Mouse (Mus musculus) E14TG2a.4 (cell line): ENCODE results near the gene Kcna7.

Source experiments
- H3K27me3 ChIP-seq: 2 replicates; pipeline ENCODE4 v1.6.1; 2014; ENCODE audit warnings: low read length, control low read depth; ENCODE audit not compliant: insufficient read depth
- H3K36me3 ChIP-seq: 2 replicates; pipeline ENCODE4 v1.6.1; 2014; ENCODE audit warnings: low read length, control low read depth; ENCODE audit not compliant: insufficient read depth
- H3K4me1 ChIP-seq: replicated peaks from 2 replicates; pipeline ENCODE4 v1.6.1; 2014; ENCODE audit warnings: low read depth, low read length, control low read depth
- H3K4me3 ChIP-seq: replicated peaks from 2 replicates; pipeline ENCODE4 v1.5.1; 2014; ENCODE audit warnings: mild to moderate bottlenecking, low read length
- H3K9me3 ChIP-seq: 2 replicates; pipeline ENCODE4 v1.6.1; 2014; ENCODE audit warnings: low read length, control low read depth
- CTCF ChIP-seq: conservative IDR thresholded peaks from 2 replicates; pipeline ENCODE4 v1.5.1; 2014; ENCODE audit warnings: low read length
- NANOG ChIP-seq: IDR thresholded peaks from 2 replicates; pipeline ENCODE4 v1.6.1; 2014; ENCODE audit warnings: borderline replicate concordance, low read length, mixed read lengths
- POU5F1 ChIP-seq: IDR thresholded peaks from 2 replicates; pipeline ENCODE4 v1.6.1; 2014; ENCODE audit warnings: low read length, borderline replicate concordance

Kcna7 gene

DNA sequence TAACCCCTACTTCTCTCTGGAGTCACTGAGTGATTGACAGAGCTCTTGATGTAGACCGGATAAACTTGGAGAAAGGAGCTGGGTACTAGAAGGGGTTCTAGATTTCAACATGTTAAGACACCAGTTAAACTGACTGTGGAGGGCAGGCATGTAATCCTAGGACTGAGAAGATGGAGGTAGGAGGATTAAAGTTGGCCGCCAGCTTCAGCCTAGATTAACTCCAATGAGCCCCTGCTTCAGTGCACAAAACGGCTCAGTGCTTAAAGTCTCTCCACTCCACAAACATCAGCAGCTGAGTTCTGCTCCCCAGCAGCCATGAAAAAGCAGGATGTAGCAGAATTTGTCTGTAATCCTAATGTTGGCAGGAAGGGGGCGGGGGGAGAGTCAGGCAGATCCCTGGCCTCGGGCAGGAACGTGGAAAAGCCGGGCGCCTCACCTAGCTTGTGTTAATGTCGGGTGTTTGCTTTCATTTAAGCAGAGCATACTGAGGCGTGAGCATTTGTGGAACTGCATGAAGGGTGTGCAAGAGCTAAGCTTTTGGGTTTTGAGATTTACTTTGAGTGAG, 3.9 kb upstream of the Kcna7 start:
- TF ChIP-seq CTCF (peak; percentile 22), NANOG (no peak), POU5F1 (no peak)
- Histone ChIP-seq H3K36me3 (no peaks in the 10 kb centered on the region), H3K9me3 (no peaks in the 10 kb centered on the region), H3K27me3 (peaks cover 14% of the 10 kb centered on the region), H3K4me1 (peaks cover 30% of the 10 kb centered on the region), H3K4me3 (no peak overlapping the region; the same call in 1 of the 2 replicates)

DNA sequence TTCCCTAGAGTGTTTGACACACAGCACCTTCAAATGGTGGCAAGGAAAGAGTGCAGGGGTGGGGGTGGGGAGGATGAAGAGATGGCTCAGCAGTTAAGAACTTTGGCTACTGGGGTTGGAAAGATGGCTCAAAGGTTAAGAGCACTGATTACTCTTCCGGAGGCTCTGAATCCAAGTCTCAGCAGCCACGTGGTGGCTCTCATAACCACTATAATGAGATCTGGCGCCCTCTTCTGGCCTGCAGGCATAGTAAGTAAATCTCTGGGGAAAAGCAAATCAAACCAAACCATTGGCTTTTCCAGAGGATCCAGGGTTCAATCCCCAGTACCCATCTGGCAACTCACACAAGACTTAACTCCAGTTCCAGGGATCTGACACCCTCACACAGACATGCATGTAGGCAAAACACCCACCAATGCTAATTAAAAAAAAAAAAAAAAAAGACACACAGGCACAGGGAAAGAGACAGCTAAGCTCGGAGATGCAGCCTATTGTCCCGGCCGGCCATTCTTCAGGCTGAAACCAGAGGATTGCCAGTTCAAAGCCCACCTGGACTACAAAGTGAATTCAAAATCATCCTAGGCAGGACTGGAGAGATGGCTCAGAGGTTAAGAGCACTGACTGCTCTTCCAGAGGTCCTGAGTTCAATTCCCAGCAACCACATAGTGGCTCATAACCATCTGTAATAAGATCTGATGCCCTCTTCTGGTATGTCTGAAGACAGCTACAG, 1.8 kb upstream of the Kcna7 start:
- no peak for TF ChIP-seq POU5F1
- TF ChIP-seq CTCF = peak; percentile 52
- no peak for TF ChIP-seq NANOG
- peaks cover 45% of the 10 kb centered on the region for H3K4me1 ChIP-seq
- no peak overlapping the region for H3K4me3 ChIP-seq
- no peaks in the 10 kb centered on the region for H3K36me3 ChIP-seq
- peaks cover 35% of the 10 kb centered on the region for H3K27me3 ChIP-seq
- no peaks in the 10 kb centered on the region for H3K9me3 ChIP-seq

DNA sequence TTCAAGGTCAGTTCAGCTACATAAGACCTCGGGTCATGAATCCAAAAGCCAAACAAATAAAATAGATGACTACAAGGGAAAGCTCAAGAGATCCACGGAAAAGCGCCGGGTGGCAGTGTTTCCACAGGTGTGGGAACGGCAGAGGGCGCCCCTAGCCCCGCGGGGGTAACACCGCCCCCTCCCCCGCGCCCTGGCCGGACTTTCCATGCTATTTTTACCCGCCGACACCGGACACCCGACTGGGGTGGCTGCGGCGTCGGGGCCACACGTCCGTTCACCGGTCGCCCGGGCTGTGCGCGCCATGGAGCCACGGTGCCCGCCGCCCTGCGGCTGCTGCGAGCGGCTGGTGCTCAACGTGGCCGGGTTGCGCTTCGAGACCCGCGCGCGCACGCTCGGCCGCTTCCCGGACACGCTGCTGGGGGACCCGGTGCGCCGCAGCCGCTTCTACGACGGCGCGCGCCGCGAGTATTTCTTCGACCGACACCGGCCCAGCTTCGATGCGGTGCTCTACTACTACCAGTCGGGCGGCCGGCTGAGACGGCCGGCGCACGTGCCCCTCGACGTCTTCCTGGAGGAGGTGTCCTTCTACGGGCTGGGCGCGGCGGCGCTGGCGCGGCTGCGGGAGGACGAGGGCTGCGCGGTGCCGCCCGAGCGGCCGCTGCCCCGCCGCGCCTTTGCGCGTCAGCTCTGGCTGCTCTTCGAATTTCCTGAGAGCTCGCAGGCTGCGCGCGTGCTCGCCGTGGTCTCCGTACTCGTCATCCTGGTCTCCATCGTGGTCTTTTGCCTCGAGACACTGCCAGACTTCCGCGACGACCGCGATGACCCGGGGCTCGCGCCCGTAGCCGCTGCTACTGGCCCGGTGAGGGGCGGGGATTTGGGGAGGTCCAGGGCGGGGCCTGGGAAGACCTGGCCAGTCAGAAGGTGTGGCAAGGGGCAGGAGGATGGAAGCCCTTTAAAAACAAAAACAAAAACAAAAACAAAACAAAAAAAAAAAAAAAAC, 1.0 kb downstream of the Kcna7 start:
- Histone ChIP-seq H3K4me1 (peaks cover 47% of the 10 kb centered on the region), H3K4me3 (peak overlapping the region; percentile 79), H3K27me3 (peaks cover 63% of the 10 kb centered on the region), H3K9me3 (no peaks in the 10 kb centered on the region), H3K36me3 (no peaks in the 10 kb centered on the region)
- TF ChIP-seq CTCF = no peak
- no peak for TF ChIP-seq NANOG
- TF ChIP-seq POU5F1 = no peak

DNA sequence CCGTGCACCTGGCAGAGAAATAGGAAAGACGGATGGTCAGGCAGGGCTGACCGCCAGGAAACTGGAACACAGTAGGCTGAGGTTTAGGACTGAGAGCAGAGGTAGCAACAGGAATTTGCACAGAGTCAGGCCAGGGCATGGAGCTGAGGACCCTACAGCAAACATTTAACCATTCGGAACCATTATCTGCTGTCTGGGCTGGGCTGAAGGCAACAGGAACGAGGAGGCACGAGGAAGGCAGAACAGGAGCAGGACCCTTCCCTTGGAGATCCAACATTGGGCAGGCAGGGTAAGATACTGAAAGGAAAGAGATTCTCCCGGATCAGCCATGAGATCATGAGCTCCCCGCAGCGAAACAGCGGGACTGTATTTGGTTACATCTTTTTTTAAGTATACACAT, 2.4 kb downstream of the Kcna7 start:
- Histone ChIP-seq H3K27me3 (peaks cover 73% of the 10 kb centered on the region), H3K4me3 (0 out of 2 replicates have a peak overlapping the region, but pooled peaks have one; percentile 79)
- TF ChIP-seq NANOG = no peak
- no peak for TF ChIP-seq POU5F1
- TF ChIP-seq CTCF = no peak

DNA sequence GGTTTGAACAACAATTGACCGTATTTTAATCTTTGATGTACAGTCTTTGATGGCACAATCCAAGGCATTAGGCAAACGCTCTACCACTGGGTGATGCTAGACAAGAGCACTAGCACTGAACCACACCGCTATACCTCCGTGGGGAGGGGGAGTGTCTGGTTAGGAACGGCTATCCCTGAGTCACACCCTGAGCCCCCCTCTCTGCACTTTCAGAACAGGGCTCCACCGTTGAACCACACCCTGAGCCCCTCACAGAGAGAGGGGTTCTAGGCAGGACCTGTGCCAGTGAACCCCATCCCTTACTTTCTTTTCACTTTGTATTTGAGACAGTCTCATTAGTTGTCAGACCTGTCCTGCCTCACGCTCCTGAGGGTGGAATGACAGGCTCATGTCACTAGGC, 2.9 kb downstream of the Kcna7 start:
- no peak for TF ChIP-seq NANOG
- no peak for TF ChIP-seq POU5F1
- TF ChIP-seq CTCF = no peak
- Histone ChIP-seq H3K36me3 (no peaks in the 10 kb centered on the region), H3K4me3 (no peak overlapping the region), H3K4me1 (peaks cover 51% of the 10 kb centered on the region), H3K9me3 (no peaks in the 10 kb centered on the region), H3K27me3 (peaks cover 78% of the 10 kb centered on the region)

More for the DNA sequence above, 2.4 kb downstream of the Kcna7 start:
- H3K36me3 ChIP-seq = no peaks in the 10 kb centered on the region
- no peaks in the 10 kb centered on the region for H3K9me3 ChIP-seq
- peaks cover 47% of the 10 kb centered on the region for H3K4me1 ChIP-seq

DNA sequence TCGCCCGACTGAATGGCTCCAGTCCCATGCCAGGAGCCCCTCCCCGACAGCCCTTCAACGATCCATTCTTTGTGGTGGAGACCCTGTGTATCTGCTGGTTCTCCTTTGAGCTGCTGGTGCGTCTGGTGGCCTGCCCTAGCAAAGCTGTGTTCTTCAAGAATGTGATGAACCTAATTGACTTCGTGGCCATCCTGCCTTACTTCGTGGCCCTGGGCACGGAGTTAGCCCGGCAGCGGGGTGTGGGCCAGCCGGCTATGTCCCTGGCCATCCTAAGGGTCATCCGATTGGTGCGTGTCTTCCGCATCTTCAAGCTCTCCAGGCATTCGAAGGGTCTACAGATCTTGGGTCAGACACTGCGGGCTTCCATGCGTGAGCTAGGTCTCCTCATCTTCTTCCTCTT, 3.5 kb downstream of the Kcna7 start:
- TF ChIP-seq CTCF (no peak), POU5F1 (no peak), NANOG (no peak)
- Histone ChIP-seq H3K4me1 (peaks cover 52% of the 10 kb centered on the region), H3K27me3 (peaks cover 78% of the 10 kb centered on the region), H3K36me3 (no peaks in the 10 kb centered on the region), H3K9me3 (no peaks in the 10 kb centered on the region), H3K4me3 (no peak overlapping the region)

DNA sequence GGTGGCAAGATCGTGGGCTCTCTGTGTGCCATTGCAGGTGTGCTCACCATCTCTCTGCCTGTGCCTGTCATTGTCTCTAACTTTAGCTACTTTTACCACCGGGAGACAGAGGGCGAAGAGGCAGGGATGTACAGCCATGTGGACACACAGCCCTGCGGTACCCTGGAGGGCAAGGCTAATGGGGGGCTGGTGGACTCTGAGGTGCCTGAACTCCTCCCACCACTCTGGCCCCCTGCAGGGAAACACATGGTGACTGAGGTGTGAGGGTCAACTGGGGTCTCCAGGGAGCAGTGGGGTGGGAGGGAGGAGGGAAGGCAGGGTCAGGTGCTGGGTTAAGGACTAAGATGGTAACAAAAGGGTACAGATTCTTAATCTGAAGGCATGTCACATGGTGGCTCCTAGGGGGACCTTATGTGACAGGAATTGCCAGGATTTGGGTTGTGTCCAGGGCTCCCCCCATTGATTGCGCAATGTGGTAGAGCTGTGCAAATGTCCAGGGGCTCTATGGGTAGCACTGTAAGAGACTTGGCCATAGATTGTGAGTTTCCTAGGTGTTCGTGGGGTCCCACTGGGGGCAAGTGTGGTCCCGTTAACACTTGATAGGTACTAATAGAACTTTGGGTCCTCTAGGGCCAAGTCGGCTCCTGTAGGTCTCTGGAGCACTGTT, 4.2 kb downstream of the Kcna7 start:
- Histone ChIP-seq H3K9me3 (no peaks in the 10 kb centered on the region), H3K27me3 (peaks cover 84% of the 10 kb centered on the region), H3K4me1 (peaks cover 59% of the 10 kb centered on the region), H3K36me3 (no peaks in the 10 kb centered on the region), H3K4me3 (no peak overlapping the region)
- TF ChIP-seq NANOG = no peak
- no peak for TF ChIP-seq CTCF
- TF ChIP-seq POU5F1 = no peak

DNA sequence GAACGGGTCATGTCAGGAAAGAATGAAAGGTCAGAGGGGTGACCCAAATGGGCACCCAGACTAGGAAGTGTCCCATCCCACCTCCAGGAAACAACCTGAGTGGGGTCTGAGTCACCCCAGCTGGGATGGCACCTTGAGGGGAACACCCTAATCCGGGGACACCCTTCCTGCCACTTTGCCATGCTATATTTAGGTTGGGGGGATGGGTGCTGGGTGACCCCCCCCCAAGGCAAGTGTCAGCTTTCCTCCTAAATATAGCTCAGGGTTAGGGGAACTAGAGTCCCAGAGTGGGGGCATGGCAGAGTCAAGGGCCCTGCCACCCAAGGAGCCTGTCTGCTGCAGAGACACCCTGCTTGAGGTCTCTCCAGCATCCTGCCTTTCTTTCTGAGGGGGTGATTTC, 7.0 kb downstream of the Kcna7 start:
- H3K9me3 ChIP-seq = no peaks in the 10 kb centered on the region
- H3K4me3 ChIP-seq = no peak overlapping the region
- peaks cover 85% of the 10 kb centered on the region for H3K27me3 ChIP-seq
- no peak for TF ChIP-seq CTCF
- no peak for TF ChIP-seq NANOG
- no peak for TF ChIP-seq POU5F1
- peaks cover 65% of the 10 kb centered on the region for H3K4me1 ChIP-seq
- H3K36me3 ChIP-seq = no peaks in the 10 kb centered on the region
